Mouse (Mus musculus): ENCODE measurements at regions not wholly inside any gene's neighbourhood (a gene's known extent, or its start where the extent isn't known, plus 50 kb on each side); places are given as distances from the start of the nearest gene placed in this dataset.
A peak's percentile ranks its signal among the peaks of the same experiment; 100 is the strongest.
"Not testable (repeated sequence)": the region's sequence is repeated elsewhere in the genome, so short reads cannot be mapped to it uniquely, and the experiment has no call there.

DNA sequence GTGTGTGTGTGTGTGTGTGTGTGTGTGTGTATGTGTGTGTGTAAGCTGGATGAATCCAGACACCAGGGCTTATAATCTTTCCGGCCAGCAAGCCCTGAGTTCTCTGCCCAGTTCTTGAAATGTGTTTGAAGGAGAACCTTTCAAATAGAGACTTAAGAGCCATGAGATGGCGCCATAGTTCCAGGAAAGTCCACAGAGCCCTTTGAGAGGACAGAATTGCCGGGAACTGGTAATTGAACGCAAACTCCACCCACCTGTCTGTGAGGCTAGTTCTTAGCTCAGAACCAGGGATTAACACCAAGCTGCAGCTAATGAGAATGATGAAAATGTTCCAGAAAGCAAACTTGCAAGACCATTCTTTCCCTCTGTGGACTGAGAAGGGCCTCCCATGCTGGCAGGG lies 72.2 kb downstream of the Trim42 start:
- peak; percentile 42 for DNase-seq
- intact Hi-C loops (cut with DNase I) = loop anchor here (5.0 to 10.0 kb wide), 2 partner anchors 735 to 1247 kb away; partner anchors contain the start of gene Clstn2

DNA sequence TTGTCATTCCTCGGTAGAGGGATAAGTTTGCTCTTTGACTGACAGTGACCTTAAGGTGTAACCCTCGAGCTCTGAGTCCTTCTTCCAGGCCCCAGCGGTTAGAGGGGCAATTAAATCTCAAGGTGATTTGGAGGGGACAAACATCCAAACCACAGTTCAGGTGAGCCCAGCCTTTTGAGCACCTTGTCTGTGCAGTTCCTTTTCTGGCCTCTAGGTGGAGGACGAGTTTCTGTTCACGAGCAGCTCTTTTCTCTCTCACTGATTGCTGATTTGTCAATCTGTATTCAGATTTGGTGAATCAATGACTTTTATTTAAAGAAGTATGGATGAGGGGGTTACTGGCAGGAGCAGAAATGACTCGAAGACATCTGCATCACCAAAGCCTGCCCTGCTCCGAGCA lies 74.0 kb downstream of the Trim42 start:
- peak; percentile 27 for DNase-seq
- intact Hi-C loops (cut with DNase I) = loop anchor here (5.0 to 10.0 kb wide), 2 partner anchors 737 to 1249 kb away; partner anchors contain the start of gene Clstn2

DNA sequence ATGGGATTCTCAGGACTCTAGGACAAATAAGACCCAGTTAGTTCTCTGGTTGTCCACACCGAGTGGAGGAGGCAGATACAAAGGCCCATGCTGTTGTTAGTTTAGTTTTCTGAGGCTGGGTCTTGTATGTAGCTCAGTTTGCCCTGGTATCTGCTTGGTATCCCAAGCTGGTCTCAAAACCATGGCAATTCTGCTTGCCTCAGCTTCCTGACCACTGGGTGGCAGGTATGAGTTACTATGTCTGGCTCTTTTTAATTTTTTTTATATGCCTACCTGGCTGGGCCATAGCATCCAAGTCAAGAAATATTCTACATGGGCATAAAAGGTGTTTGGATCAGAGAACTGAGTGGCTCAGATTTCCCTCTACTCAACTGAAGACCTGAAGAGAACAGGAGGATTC lies 77.9 kb downstream of the Trim42 start:
- intact Hi-C loops (cut with DNase I) = loop anchor here (10.0 kb wide), 1 partner anchor 1253 kb away; no protein-coding TSS in a partner anchor
- no peak for DNase-seq

- intact Hi-C loops (cut with DNase I) = no loop called here
- no peak for DNase-seq
Measured at GRCm38 (mm10) chr9:97284282-97284802, 85.4 kb downstream of the Trim42 start.

GRCm38 (mm10) chr9:97282090-97282489 lies 87.7 kb downstream of the Trim42 start:
- intact Hi-C loops (cut with DNase I) = no loop called here
- no peak for DNase-seq

DNA sequence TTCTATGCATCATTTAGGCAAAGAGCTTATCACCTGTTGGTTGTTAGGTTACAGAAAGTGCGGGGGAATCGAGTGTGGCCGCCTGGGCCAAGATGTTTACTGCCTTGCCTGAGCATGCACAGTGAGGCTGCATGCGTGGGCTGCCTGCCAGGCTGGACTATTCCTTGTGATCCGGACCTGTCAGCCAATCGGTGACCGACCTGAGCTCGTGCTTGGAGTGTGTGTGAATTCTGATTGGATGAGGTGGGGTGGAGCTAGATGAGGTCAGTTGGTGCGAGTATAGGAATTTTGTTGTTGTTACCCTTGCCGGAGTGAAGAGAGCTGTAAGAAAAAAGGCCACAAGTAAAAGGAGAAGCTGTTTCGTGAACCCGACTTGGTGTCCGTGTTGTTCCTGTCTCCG lies 94.3 kb downstream of the Trim42 start:
- DNase-seq; intact Hi-C loops (cut with DNase I): not testable (repeated sequence)

DNA sequence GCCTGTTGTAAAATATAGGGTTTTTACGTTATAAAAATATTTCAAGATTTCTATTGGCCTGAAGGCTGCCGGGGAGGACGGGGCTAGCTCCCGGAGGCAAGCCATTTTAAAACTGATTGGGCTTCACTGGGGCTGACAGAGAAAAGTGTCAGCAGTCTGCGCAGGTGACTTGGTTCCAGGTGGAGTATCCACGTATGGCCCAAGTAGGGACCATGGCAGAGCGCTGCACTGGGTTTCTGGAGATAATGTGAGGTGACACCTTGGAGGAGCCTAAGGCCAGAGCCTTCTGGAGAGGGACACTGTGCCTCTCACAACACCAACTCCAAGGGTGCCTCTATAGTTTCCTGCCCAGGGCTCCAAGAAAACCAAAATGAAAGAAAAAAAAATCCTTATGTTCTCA lies 95.9 kb downstream of the Trim42 start:
- intact Hi-C loops (cut with DNase I) = no loop called here
- DNase-seq = no peak

DNA sequence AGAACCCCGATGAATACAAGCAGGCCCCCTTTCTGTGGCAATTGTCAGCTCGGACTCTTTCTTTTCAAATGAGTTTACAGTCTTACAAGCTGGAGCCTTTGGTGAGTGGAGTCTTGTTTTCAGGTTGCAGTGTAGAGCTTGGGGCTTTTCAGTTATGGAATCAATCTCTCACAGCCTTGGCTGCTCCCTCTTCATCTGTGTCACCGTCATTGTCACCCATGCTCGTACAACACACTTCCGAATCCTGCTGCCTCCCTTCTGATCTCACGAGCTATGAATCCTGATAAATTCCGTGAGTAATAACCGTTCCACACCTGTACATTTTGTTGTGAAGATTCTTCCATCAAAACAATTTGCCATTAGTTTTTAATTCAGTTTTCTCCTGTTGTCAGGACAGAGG lies 97.7 kb downstream of the Trim42 start:
- intact Hi-C loops (cut with DNase I) = no loop called here
- no peak for DNase-seq

DNA sequence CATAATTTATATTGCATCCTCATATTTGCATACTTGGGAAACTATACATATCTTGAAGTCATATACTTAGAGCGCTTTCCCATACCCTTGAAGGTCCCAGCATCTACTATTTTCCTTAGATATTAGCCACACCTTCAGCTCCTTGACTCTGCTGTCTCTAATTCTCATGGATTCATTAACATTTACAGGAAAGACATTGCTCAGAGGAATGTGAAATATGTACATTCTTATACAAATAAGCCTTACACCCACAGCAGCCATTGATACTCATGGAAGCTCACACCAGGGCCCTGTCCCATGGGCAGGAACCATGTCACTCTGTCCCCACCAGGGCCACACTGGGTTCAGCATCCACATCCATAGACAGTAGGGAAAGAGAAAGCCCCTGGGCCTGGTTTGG lies 122.1 kb downstream of the Trim42 start:
- no peak for DNase-seq
- intact Hi-C loops (cut with DNase I) = no loop called here

DNA sequence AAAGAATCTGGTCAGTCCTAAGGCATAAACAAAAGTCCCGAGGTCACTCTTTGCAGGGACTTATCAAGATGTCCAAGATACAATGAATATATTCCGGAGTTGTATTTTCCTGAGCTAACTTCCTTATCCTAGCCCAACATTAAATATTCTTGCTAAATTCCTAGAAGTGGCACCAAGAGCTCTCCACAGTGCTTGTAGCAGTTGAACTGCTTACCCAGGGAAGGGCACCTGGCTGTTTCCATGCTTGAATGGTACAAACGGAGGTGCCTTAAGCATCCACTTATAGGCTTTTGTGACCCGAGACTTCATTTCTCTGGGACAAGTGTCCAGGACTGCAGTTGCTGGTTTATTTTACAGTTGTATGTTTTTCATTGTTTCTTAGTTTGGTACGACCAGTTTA lies 115.1 kb upstream of the Slc25a36 start:
- intact Hi-C loops (cut with DNase I) = no loop called here
- no peak for DNase-seq

DNA sequence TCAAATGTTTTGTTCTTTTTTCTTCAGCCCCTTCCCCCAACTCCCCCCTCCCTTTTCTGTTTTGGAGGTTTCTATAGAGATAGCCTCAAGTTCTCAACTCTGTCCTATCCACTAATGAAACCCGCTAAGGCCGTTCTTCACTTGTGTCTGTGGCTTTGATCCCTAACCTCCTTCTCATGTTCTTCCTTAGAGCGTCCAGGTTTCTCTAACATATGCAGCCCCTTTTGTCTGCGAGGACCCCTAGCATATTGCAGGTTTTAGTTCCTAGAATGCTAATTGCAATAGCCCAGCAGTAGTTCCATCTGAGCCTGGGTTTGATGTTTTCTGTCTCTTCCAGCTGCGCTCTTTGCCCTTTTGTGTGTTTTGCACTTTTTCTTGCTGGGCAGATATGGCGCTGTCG lies 113.6 kb upstream of the Slc25a36 start:
- intact Hi-C loops (cut with DNase I) = no loop called here
- DNase-seq = no peak

DNA sequence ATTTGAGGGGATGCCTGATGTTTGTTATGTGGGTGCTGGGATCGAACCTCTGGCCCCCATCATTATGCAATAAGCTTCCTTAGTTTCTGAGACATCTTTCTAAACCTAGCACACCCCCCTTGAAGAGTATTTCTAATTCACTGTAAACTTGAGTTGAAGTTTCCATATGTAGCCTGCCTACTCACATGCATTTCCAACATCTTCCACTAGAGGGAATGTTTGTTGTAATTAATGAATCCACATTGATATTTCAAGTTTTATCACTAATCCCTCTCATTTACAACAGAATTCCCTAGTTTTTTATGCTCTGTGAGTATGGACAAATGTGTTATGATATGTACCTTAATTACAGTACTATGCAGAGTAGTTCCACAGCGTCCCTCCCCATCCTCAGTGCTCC lies 103.8 kb upstream of the Slc25a36 start:
- no peak for DNase-seq
- intact Hi-C loops (cut with DNase I) = no loop called here

- no peak for DNase-seq
- intact Hi-C loops (cut with DNase I) = no loop called here
Measured at GRCm38 (mm10) chr9:97190321-97190860, 79.4 kb upstream of the Slc25a36 start.

- intact Hi-C loops (cut with DNase I) = no loop called here
- DNase-seq = no peak
Measured at GRCm38 (mm10) chr9:97189646-97190045, 78.7 kb upstream of the Slc25a36 start.

- intact Hi-C loops (cut with DNase I) = no loop called here
- DNase-seq = no peak
Measured at GRCm38 (mm10) chr9:97188616-97189330, 77.8 kb upstream of the Slc25a36 start.

DNA sequence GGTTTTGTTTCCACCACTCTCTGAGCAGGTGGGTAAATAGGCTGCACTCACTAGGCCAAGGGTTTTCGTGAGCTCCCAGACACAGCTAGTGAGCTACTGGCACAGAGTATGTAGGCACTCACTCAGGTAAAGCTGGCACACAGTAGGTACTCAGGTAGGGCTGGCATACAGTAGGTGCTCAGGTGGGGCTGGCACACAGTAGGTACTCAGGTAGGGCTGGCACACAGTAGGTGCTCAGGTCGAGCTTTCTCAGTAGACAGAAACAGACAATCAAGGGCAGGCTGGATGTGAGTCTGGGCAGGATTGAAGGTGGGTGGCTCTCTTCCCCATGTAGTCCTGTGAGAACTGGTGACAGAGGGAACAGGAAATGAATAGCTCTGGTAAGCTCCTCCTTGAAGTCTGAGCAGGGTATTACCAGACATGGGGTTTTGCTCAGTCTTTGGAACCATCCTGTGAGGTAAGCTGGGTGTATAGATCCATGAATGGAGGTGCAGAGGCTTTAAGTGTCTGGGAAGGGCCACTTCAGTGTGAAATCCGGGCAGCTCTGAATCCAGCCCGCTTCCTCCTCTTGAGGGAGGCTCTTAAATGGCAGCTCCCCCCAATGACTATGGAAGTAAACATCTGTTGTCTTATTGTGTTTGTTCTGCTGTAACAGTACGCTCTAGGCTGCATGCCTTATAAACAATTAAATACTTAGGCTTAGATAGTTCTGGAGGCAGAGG lies 62.4 kb upstream of the Slc25a36 start:
- intact Hi-C loops (cut with DNase I) = no loop called here
- DNase-seq = no peak

GRCm38 (mm10) chr9:97172075-97172474 lies 61.1 kb upstream of the Slc25a36 start:
- intact Hi-C loops (cut with DNase I) = no loop called here
- peak; percentile 31 for DNase-seq

GRCm38 (mm10) chr9:97171484-97171883 lies 60.5 kb upstream of the Slc25a36 start:
- intact Hi-C loops (cut with DNase I) = no loop called here
- no peak for DNase-seq

DNA sequence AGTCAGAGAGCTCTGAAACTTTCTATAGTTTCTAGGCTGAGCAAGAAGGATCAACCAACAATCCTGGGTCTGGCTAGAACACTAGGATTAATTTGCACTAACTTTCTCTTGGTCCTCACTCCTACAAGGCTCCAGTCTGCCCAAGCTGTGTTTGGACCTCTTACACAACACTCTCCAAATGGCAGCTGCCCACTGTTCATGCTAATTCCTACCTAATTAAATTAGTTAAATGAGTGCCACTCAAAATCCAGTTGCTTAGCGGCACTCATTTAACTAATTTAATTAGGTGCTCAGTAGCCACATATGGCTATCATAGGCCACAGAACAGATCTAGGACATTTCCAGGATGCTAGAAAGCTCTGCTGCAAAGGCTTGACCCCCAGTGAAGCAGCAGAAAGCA lies 59.9 kb upstream of the Slc25a36 start:
- DNase-seq = no peak
- intact Hi-C loops (cut with DNase I) = no loop called here

DNA sequence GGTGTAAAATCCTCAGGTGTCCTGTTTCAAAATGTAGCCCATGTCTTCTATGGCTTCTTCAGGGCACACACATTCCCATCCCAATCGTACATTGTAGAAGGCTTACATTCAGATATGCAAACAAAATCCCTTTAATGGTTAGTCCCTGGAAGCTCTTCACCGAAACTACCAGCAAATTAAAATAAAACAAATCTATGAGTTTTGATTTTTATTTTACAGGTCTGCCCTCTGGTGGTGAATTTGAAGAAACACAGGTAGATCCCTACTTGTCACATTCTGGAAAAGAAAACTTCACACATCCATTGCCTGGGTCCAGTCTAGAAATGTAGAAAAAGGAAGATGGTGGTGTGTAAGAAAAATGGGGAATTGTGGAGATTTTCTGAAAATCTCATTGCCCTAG lies 51.5 kb upstream of the Slc25a36 start:
- no peak for DNase-seq
- intact Hi-C loops (cut with DNase I) = loop anchor here (5.0 kb wide), 1 partner anchor 245 kb away; no protein-coding TSS in a partner anchor

All from left cerebral cortex, postnatal 4 days (tissue).